Mouse (Mus musculus): ENCODE data around the gene Atxn10.
A peak's percentile ranks its signal among the peaks of the same experiment; 100 is the strongest.

Atxn10 gene

DNA sequence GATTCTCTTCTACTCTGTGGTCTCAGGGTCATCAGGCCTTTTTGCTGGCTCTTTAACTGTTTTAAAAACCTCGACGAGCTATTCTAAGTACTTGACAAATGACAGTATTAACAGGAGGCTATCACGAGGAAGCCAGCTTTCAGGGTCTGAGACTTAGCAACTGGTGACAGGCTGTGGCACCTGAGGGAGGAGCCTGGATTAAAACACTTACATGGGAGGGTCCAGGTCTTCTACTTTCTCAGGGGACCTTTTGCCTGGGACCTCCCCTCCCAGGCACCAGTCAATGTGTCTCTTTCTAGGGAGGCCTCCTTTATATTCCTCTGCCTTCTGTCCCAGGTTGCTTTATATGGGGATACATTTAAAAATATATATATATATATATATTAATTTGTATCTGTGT, 1.8 kb upstream of the Atxn10 start:
- no peak for DNase-seq (ENCODE audit: low spot score)

GRCm38 (mm10) chr15:85336301-85336991, 401 bp downstream of the Atxn10 start:
- DNase-seq (ENCODE audit: low spot score), result peak; percentile 36

DNA sequence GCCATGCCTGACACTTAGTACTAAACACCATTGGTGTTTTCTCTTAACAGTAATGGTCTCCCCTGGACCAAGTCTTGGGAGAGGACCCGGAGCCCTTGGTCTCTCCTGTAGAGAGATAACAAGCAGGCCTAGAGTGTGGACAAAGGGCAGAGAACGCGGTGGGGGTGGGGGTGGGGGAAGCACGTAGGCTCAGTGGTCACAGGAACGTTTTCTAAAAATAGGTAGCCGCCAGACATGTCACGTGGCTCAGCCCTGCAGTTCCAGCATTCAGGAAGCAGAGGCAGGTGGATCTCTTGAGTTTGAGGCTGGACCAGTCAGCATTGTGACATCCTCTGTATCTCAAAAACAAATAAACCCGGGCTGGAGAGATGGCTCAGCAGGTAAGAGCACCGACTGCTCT, 1.2 kb downstream of the Atxn10 start:
- no peak for DNase-seq (ENCODE audit: low spot score)

DNA sequence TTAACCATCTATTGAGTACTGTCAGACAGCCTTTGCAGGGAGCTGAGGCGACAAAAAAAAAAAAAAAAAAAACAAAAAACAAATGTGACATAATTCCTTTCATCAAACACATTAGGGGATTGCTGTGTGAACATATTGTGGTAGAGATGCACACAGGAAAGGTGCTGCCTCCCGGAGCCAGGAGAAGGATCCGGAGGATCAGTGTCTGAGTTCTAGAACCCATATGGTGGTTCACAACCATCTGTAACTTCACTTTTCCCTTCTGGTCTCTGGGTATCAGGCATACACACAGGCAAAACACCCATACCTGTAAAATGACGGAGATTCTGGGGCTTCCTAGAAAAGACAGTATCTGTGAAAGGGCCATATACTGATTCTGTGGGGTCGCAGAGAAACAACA, 1.9 kb downstream of the Atxn10 start:
- no peak for DNase-seq (ENCODE audit: low spot score)

DNA sequence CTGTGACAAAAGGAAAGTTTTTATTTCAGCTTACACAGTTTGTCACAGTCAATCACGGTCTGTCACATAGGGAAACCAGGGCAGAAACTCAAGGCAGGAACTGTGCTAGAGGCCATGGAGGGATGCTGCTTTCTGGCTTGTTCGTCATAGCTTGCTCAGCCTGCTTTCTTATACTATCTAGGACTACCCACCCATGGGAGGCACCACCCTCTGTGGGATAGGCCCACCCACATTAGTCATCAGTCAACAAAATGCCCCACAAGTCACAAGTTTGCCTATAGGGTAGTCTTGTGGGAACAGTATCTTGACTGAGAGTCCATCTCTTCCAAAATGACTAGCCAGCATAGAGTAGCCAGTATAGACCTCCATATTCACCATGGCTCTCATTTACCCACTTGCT, 6.2 kb downstream of the Atxn10 start:
- DNase-seq (ENCODE audit: low spot score), result no peak

DNA sequence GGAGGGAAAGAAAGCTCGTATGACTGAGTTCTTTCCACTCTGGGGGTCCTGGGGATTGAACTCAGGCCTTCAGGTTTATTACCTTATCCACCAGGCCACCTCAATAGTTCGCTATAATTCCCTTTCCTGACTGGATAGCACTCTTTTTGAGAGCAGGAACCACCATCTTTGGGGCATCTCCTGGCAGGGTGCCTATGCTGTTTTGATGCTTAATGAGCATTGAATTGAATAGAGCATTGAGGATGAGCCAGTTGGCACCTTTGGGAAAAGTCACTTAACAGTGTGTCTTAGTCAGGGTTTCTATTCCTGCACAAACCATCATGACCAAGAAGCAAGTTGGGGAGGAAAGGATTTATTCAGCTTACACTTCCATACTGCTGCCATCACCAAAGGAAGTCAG, 8.6 kb downstream of the Atxn10 start:
- no peak for DNase-seq (ENCODE audit: low spot score)

- DNase-seq (ENCODE audit: low spot score), result no peak
Measured at GRCm38 (mm10) chr15:85347058-85347700, 11.1 kb downstream of the Atxn10 start.

GRCm38 (mm10) chr15:85350144-85350543, 14.1 kb downstream of the Atxn10 start:
- no peak for DNase-seq (ENCODE audit: low spot score)

GRCm38 (mm10) chr15:85354060-85354459, 18.0 kb downstream of the Atxn10 start:
- no peak for DNase-seq (ENCODE audit: low spot score)

DNA sequence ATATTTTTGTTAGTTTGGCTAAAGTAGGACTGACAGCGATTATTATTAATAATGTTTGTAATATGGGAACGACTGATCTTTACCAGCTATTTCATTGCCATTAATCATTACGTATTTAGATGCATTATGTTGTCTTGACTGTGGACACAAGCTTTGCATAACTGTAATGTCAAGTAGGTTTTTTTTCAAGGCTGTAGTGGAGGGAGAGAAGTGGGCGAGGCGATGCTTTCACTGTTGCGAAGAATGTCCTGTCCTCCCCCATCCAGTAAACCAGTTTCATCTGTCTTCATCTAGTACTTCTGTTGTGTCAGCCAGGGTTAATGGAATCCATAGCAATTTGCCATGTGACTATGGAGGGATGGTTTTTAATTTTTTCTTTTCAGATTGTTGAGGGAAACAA, 20.1 kb downstream of the Atxn10 start:
- DNase-seq (ENCODE audit: low spot score), result no peak

DNA sequence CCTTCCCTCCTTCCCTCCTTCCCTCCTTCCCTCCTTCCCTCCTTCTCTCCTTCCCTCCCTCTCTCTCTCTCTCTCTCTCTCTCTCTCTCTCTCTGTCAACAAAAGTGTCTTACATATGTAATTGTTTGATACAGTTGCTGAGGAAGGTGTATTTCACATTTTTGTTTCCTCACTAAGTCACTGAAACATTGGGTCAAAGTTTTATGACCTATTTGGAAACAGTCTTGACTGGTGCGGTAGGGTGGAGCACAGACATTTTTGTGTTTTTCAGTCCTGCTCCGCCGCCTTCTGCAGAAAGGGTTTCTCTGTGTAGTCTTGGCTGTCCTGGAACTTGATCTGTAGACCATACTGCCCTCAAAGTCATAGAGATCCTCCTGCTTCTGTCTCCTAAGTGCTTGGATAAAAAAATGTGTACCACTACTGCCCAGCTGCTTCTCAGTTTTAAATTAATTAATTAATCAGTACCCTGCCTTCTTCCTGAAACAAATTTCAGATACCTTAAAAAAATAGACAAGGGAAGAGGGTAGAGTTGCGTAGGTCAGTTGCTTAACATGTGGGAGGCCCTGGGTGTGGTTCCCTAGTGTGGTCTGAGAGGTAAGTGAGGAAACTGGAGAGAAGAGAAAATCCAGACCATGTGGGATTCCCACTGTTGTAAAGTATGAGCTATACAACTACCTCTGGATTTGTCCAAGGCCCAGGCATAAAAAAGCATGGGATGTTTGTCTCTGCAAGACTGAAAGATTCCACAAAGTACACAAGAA, 21.6 kb downstream of the Atxn10 start:
- no peak for DNase-seq (ENCODE audit: low spot score)

DNA sequence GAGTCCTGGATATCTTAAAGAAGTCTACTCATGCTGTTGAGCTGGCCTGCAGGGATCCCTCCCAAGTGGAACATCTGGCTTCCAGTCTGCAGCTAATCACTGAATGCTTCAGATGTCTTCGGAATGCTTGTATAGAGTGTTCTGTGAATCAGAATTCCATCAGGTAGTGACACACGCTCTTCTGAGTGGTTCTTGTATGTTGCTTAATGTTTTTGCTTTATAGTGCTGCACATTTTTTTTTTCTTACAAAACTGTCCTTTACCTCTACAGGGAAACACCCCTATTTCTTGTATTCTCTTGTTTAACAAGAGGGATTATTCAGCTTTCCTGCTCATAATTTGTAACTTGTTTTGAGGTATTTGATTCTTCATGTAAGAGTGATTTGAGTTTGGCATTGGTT, 23.4 kb downstream of the Atxn10 start:
- no peak for DNase-seq (ENCODE audit: low spot score)

DNA sequence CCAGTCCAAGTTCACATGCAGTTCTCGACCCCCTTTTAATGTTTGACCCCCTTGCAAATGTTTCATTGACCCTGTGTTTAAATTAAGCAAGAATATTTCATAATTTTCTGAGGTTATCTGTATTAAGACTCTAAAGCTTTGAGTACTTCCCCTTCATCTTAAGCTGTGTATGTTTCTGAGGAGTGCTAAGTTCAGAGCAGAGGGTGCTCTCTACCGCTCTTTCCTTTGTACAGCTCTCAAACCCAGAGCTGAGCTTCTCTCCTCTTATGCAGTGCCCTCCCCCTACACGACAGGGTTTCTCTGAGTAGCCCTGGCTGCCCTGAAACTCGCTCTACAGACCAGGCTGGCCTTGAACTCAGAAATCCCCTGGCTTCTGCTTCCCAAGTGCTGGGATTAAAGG, 23.9 kb downstream of the Atxn10 start:
- no peak for DNase-seq (ENCODE audit: low spot score)

DNA sequence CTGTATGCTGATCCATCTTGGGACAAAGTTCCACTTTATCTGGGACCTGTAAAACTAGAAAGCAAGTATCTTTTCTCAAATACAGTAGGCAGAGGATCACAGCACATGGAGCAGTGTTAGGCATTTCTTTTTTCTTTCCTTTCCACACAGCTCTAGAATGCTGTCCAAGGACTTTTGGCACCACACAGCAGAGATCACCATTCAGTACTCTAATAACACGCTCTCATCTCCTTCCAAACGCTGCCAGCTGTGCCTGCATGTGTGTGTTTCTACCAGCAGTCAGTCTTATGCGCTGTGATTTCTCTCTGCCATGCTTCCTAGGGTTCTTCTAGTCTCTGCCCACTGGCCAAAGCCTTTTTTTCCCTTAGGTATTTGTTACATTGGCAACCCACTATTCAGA, 28.3 kb downstream of the Atxn10 start:
- no peak for DNase-seq (ENCODE audit: low spot score)

DNA sequence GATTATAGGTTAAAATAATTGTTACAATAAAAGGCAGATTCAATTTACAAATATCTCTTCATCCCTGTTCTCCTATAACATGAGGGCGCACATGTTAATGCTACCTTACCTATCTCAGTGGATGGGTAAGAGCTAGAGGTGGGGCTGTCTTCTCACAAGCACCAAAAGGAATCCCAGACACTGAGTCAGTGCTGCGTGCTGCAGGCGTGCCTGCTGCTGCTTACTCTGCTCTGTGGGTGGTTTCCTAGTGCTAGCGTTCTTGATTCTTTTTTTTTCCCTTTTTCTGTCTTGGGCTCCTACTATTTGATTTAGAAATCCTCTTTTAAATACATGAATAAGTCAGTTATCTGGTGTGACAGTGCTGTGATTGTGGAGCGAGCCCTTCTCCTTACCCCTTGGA, 30.9 kb downstream of the Atxn10 start:
- no peak for DNase-seq (ENCODE audit: low spot score)

DNA sequence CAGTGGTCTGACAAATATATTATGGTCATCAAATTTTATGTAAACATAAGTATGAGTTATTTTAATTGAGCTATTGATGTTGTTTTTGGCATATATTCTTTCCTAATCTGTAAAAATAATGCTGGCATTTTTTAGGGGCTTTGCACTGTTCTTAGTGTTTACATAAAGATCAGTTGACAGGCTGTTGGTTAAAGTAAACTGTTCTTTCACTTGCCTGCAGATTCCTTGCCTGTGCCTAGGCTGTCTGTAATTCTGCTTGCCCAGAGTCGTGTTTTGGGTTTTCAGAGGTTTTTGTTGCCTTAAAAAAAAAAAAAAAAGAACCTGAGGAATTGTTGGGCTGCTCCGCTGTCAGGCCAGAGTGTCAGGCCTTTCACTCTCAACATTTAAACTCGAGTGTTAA, 33.7 kb downstream of the Atxn10 start:
- no peak for DNase-seq (ENCODE audit: low spot score)

GRCm38 (mm10) chr15:85373125-85373524, 37.1 kb downstream of the Atxn10 start:
- DNase-seq (ENCODE audit: low spot score), result no peak

DNA sequence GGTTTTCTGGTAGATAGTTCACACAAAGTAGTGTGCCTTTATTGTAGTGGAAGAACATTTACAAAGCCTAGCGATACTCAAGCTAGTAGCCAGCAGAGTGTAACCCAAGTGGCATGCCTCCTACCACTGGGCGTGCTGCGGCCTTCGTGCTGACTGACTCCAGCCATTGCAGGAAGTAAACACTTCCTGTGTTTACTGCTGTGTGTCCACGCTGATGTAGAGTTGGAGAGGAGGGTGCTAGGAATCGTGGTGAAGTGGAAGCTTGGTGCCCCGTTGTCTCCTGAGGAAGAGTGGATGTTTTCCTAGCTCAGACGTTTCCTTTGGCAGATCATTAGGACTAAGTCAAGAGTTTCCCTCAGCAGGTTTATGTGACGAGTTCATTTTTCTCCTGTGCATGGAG, 47.4 kb downstream of the Atxn10 start:
- no peak for DNase-seq (ENCODE audit: low spot score)

DNA sequence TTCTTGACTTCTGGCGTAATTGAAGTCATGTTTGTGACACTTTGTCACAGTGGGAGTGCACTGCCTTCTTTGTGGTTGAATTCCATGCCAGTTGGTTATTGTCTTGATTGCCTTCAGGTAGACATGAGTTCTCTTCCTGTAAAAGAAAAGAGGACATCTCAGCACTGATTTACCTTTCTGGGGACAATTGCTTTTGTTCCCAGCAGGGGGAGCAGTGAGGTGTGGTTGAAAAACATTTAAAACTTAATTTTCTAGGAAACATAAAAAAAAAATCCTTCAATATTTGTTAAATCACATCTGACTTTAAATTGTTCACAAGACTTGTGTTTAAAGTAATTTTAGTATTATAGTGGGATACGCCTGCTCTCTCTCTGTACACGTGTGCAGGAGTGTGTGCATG, 52.7 kb downstream of the Atxn10 start:
- no peak for DNase-seq (ENCODE audit: low spot score)

GRCm38 (mm10) chr15:85389915-85390314, 53.9 kb downstream of the Atxn10 start:
- no peak for DNase-seq (ENCODE audit: low spot score)

DNA sequence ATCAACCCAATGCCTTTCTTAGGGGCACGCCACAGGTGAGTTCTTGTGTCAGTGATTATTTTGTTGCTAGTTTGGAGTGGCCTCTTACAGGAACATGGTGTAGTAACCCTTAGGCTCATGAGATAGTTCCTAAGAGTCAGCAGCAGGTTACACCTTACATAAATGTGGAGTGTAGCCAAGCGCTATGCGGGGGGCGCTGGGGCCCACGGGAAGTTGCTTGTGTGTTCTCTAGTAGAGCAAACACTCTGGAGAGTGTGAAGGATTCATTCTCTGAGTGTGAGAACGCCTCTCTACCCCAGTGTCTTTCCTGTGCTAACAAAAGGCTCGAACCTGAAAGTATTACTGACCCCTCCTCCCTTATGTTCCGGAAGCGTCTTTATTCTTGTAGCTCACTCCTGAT, 59.3 kb downstream of the Atxn10 start:
- no peak for DNase-seq (ENCODE audit: low spot score)

GRCm38 (mm10) chr15:85401926-85402325, 65.9 kb downstream of the Atxn10 start:
- no peak for DNase-seq (ENCODE audit: low spot score)

GRCm38 (mm10) chr15:85403256-85403731, 67.2 kb downstream of the Atxn10 start:
- no peak for DNase-seq (ENCODE audit: low spot score)

All from spleen, adult 12 weeks (tissue).